Mouse (Mus musculus): ENCODE data around the gene Furin. TPM values are rescaled to one million over a fixed set of nuclear protein-coding genes. Genes with fewer than 3 reads are reported as not detected.
A peak's percentile ranks its signal among the peaks of the same experiment; 100 is the strongest.

Furin gene
- total RNA-seq, 4 experiments from 2014 or later: 36.1 to 43.8 (median 39.7) TPM

DNA sequence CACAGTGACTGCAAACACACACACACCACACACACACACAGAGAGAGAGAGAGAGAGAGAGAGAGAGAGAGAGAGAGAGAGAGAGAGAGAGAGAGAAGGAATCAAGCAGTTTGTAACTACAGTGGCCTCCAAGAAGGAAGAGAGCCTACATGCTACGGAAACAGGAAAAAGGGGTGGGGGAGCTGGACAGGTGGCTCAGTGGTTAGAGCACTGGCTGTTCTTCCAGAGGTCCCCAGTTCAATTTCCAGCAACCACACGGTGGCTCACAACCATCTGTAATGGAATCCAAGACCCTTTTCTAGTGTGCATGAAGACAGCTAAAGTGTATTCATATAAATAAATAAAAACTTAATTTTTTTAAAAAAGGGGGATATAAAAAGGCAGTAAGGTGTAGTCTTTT lies 32.6 kb downstream of the Furin start:
- DNase-seq (ENCODE audit: low spot score in 2 of 2): no peak

DNA sequence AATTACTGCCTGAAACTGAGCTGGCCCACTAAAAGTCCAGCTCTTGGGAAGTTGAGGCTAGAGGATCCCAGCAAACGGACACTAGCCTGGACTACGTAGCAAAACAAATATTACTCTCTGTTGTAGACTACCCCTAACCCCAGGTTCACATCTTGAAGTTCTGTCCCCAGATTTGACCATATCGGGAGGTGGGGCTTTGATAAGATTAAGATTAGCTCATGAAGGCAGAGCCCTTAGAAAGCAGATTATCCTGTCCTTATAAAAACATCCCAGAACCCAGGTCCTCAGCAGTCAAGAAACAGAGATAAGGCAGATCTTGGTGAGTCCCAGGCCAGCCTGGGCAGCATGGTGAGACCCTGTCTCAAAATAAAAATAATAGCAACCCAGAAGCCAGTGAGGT lies 33.1 kb downstream of the Furin start:
- no peak for DNase-seq (ENCODE audit: low spot score in 2 of 2)

DNA sequence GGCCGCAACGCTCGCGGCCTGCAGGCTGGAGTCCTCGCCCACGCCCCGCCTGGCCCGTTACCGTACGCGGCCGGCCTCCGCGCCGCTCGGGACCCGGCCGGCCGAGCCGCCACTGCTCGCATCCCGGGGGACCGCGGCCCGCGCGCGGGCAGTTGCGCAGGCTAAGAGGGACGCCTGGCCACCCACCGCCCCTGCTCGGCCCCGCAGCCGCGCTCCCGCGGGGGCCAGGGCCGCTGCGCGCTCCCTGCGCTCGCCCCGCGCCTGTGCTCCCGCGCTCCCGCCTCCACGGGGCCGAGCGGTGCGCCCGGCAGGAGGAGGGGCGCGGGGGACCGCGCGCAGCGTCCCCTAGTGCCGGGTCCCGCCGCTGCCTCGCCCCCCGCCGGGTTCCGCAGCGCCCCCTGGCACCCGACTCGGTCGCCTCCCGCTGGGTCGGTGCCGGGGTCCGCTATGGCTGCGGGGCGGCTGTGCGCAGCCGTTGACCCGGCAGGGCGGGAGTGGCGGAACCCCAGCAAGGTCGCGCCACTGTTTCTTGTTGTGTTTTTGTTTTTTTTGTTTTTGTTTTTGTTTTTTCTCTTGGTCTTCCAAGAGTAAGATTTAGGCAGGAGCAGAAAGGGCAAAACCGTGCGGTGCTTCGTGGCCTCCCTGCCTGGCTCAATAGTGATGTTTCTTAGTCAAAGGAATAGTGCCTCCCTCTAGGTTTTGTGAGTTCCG lies 34.0 kb downstream of the Furin start, which contains the start of gene Man2a2:
Gene Man2a2, minus strand, starts transcription at position 335 of the 711 bp plus-strand sequence.
- peak in 1 of 2 experiments; percentile 70 for DNase-seq (ENCODE audit: low spot score in 2 of 2)

DNA sequence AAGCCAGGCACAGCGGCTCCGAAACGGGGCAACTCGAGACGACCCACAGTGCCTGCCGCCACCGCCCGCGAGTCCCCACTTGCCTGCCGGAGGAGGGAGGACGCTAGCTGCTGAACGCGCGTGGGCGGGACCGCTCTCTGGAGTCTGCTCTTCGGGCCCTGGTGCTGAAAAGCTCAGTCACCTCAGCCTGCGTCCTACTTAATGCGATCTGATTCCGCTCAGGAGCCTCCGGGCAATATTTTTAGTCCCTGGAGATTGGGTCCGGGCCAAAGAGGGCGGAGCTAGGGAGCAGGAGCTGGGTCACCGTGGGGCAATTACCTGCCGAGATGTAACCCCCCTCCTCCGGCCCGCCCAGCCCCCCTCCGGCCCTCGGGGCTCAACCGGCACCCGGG lies 34.6 kb downstream of the Furin start:
- DNase-seq (ENCODE audit: low spot score in 2 of 2): peak; percentile 79 to 81

DNA sequence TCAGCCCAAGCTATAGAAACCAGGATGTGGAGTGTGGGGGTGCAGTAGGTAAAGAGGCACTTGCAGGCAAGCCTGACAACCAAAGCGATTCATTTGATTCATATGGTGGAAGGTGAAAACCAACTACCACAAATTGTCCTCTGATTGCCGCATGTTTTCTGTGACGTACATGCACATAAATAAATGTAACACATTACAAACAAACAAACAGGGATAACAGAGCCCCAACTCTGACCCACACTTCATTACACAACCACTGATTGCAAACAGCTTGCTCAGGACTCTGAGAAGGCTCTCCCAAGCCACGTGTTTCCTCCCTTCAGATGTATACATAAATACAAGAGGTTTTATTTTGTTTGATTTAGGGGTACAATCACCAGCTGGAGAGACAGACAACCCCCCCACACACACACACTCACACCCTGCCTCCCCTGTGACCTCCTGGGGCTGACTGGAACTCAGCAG lies 35.2 kb downstream of the Furin start:
- DNase-seq (ENCODE audit: low spot score in 2 of 2): no peak

DNA sequence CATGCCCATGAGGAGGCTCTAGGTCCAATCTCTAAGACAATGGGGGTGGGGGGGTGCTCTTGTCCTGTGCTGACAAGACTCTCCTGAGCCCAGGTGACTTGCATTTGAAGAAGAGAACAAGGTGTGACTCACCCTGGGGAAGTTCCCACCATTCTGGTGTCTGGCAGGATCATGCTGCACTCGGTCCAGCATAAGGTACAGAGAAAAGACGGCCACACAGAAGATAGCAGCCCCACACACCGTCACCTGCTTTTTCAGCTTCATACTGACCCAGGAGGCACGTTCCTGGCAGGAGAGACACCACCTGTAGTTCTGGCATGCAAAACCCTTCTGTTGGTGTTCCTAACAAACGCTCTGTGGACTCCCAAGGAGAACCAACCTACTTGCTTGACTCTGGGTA lies 35.8 kb downstream of the Furin start:
- no peak for DNase-seq (ENCODE audit: low spot score in 2 of 2)

DNA sequence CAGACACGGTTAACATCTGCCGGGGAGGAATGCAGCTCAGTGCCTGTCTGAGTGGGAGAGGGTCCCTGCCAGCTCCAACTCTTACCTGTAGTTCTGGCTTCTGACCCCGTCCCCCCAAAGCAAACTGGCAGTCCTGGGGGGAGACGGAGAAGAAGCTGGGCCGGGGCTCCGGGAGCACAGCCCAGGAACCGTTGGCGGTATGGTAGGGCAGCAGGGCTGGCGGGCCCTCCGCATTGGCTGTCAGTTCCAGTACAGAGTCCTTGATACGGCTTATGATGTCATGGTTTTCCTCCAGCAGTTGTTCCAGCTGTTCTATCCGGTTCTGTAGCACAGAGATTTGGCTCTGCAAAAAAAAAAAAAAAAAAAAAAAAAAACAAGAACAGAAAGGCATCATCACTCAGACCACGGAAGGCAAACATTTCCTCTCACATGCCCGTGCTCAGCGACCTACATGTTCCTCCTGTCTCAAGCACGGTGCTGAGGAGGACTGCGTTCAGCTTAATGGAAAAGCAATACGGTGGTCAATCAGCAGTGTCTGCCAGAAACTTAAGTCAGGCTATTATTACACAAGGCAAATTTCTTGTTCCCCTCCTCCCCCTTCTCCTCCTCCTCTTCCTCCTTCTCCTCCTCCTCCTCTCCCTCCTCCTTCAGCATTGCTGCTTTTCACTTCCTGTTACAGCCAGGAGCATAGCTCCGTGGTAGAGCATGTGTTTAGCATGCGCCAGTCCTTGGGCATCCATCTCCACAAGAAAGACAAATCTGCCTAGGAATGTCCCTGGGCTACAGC lies 36.4 kb downstream of the Furin start:
- no peak for DNase-seq (ENCODE audit: low spot score in 2 of 2)

DNA sequence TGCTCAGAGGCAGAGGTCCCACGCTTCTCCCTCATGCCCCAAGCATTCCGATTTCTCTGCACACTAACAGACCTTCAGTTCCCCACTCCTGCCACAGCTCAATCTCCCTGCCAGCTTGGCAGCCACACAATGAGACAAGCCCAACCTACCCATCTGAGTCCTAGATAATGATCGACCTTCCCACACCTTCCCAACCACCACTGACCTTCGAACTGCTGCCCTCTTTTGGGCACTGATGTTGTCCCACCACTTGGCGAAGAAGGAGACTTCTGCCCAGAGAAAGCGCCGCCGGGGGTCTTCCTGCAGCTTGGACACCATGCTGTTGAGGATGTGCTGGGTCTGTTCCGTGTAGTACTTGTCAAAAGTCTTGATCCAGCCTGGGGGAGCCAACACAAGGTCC lies 37.2 kb downstream of the Furin start:
- no peak for DNase-seq (ENCODE audit: low spot score in 2 of 2)

DNA sequence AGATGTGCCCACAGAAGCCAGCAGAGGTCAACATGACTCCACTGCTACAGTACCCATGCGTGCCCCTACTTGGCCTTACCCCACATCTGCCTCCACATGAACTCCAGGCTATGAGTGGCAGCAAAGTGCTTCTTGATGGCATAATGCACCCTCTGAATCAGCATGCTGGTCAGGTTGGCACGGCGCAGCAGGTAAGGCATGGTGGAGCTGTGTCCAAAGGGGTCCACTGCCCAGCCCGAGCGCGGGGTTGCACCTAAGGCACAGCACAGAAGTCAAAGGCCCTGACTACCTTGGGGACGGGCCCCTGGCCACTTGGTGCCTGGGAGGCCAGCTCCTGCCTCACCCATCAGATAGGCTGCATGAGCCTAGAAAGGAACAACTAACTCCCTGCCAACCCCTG lies 38.0 kb downstream of the Furin start:
- no peak for DNase-seq (ENCODE audit: low spot score in 2 of 2)

DNA sequence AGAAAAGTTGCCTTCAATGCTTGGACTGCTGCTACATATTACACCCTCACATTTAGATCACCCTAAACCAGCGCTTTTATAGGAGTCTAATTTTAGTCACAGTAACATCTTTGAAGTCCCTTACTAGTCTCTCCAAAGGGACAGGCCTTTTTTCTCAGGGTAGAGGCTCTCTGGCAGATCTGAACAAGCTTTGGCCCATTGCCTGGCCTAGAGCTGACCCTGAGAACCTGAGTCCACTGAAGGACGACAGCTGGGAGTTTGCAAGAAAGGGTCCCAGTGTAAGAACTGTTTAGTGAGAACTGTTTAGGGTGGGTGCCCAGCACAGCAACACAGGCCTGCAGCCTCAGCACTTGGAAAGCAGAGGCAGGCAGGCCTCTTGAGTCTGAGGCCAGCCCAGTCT lies 39.5 kb downstream of the Furin start:
- no peak for DNase-seq (ENCODE audit: low spot score in 2 of 2)

DNA sequence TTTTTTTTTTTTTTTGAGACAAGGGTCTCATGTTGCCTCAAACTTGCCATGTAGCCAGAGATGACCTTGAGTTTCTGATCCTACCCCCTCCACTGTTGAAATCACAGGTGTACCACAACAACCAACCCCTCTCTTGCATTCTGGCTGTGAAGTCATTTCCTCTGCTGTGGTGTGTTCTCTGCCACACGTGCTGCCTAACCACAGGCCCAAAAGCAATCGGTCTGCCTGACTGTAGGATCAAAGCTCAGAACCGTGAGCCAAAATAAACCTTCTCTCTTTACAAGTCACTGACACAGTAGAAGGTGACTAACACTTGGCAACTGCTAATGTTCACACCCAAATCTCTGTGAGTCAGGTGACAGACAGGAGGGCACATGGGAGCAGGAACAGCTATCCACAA lies 44.8 kb downstream of the Furin start:
- DNase-seq (ENCODE audit: low spot score in 2 of 2): no peak

DNA sequence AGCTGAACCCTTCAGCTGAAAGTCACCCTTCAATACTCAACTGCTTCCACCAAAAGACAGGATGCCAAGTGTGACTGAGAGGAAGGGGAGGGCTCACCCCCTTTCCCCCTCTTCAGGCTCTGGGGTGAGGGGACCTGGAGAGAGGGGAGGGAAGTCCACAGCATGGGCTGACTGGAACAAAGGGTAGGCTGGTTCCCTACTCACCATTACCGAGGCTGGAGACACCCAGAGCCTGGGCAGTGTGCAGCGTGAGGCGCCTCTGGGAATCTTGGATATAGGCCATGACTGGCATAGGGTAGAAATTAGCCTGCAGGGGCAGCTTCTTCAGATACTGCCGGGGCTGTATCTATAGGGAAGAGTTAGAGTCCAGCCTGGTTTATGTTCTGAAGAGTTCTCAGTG lies 47.2 kb downstream of the Furin start:
- DNase-seq (ENCODE audit: low spot score in 2 of 2): no peak

DNA sequence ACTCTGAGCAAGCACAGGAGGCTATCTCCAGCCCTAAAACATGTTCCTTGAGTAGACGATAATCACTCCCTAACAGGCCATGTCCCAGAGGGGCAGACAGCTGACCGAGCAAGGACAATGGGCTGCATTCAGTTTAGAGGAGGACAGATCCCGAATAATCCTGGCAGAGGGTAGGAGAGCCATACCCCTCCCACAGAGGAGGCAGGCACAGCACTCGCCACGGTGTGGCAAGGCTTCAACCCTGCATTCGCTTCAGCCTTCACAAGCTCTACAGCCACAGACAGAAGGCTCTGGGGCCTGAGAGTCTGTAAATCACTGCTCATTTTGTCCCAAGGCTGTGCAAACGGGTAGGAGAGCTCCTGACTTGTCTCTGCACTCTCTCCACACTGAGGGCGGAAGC lies 48.1 kb downstream of the Furin start:
- DNase-seq (ENCODE audit: low spot score in 2 of 2): peak; percentile 46 to 67

DNA sequence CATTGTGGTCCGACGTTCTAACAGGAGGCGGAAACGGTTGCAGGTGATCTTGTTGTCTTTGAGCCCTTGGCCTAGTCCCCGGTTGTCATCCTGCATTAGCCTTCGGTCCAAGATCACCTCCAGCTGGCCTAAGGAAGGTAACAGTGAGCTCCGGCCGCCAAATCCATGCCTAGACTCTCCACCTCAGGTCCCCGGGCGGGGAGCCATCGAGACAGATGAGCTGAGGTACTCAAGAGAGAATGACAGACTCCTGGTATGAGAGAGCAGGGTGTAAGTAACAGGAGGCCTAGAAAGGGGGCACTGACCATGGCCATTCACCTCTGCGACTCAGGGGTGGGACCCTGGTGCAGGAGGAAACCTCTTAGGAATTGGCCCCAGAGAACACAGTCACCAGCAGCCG lies 48.9 kb downstream of the Furin start:
- no peak for DNase-seq (ENCODE audit: low spot score in 2 of 2)

DNA sequence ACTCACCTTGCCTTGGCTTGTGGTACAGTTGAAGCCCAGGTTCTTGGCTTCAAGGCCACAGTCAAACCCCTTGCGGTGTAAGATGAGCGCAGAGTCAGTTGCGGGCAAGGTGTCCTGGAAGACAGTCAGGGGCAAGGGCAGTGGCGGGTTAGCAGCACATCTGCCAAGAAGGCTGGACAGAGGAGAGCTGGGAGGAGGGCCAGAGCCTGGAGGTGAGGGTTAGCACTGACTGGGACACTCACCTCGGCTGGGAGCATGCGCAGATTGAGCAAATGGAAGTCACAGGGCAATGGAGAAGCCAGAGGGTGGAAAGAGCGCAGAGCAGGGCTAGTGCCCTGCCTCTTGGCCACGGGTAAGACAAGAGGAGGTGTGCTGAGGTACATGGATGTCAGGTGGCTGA lies 52.3 kb downstream of the Furin start:
- no peak for DNase-seq (ENCODE audit: low spot score in 2 of 2)

DNA sequence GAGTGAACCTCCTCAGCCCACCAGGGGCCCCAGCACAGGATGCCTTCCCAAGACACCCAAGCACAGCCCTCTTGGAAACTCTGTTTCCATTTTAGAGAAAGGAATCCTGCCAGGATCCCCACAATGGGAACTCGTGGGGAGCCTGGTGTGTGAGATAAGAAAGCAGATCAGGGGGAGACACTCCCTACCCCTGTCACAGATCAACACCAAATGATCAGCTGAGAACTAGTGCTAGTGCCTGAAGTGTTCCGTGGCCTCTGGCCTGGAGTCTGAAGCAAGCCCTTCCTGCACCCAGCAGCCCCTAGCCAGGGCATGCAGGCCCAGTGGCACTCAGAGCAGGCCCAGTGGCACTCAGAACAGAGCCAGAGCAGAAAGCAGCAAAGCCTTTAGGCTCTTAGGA lies 54.4 kb downstream of the Furin start:
- no peak for DNase-seq (ENCODE audit: low spot score in 2 of 2)

DNA sequence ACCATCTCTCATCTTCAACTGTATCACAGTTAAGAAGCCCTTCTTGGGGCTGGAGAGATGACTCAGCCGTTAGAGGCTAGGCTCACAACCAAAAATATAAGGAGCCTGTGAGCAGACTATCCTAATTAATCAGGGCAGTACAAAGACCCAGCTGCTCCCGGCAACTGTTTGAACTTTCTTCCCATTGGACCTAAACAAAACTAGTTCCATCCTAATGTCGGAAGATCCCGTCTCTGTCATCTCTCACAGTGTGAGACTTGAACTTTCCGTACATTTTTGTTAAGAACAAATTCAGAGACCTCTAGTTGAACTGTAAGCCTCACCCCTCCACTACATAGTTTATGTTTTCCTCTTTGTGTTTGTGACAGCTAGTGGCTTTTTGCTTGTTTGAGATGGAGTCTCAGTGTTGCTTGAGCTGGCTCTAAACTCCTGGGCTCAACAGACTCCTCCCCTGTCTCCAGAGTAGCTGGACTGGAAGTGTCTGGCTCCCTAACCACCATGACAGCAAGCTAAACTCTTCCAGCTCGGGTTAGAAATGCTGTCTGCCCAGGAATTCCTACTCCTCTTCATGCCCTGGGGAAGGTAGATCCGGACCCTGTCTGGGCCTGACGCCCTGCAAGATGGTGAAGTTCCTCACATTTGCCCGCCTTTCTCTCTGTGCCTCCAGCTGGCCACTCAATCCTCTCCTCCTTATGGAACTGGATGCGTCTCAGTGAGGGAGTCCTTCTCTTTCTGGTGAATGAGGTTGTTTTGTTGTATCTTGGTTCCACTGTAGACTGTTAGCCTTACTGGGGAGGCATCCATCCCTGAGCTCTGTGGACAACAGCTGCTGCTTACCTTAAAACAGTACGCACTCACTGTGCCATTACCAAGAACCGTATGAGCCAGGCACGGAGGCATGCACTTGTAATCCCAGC lies 57.3 kb downstream of the Furin start:
- DNase-seq (ENCODE audit: low spot score in 2 of 2): no peak

DNA sequence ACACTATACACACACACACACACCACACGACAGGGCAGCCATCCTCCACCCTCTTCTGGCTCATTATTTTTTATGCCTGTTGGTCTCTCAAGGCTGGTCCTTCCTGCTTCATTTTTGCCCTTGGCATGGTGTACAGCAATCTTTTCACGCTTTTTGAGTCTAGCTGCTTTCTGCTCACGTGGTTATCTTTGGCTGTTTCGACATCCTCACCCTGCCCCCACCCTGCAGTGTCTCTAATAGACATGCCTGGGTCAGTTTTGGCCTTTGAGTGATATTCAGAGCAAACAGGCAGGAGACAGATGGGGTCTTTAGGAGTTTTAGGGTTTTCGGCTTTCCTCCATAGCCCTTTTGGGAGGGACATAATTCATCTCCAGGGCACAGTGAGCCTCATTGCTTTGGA lies 58.4 kb downstream of the Furin start:
- DNase-seq (ENCODE audit: low spot score in 2 of 2): no peak

DNA sequence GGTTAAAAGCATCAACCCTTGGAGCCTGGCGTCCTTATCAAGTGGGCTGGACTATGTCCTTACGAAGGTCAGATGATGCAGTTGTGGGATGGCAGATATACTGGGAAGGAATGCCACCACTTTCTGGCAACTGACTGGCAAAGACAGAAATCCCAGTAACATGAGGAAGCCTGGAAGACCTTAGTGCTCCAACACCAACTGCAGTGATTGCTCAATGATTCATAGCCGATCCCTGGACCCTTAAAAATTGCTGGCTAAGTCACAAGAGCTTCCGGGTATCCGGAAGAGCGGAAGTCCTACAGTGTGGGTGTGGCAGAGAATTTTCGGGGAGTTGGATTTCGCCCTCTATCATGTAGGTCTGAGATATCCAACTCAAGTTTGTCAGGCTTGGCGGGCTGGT lies 59.1 kb downstream of the Furin start:
- no peak for DNase-seq (ENCODE audit: low spot score in 2 of 2)

DNA sequence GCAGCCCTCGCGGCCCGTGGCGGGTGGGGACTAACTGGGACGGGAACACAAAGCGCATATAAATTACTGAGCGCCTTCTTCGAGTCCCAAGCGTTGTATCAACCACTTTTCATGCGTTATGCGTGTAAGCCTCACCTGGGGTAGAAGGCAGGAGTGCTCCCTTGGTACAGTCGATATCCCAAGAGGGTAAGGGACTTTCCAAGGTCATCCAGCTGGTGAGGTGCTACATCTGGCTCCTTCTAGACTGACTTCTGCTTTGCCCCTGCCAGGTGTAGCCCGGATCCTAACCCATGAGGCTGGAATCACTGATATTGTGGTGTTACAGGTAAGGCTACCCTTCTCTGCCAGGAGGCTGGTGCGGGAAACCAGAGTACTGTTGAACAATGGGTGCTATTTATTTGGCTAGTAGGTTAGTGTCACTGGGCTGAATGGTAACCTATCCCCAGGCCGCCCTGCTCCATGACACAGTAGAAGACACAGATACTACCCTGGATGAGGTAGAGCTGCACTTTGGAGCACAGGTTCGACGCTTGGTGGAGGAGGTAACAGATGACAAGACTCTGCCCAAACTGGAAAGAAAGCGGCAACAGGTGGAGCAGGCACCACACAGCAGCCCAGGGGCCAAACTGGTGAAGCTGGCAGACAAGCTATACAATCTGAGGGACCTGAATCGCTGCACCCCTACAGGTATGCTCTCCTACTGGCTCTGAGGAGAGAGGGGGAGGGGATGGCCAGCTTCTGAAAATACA lies 61.8 kb downstream of the Furin start:
- DNase-seq (ENCODE audit: low spot score in 2 of 2): no peak

DNA sequence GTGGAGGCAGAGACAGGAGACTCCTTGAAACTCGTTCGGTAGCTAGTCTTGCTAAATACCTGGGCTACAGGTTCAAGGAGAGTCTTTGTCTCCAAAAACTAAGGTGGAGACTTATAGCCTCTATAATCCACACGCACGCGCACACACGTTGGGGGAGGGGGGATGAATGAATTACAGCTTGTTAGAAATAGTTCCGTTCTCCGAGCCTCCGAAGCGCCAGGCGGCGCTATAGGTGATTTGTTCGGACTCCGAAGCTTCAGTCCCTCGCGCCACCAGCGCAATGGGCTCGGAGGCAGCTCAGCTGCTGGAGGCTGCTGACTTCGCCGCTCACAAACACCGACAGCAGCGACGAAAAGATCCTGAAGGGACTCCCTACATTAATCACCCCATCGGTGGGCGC lies 62.4 kb downstream of the Furin start, which contains the start of gene Hddc3:
Gene Hddc3, plus strand, starts transcription at position 247 of the 400 bp plus-strand sequence.
- DNase-seq (ENCODE audit: low spot score in 2 of 2): peak; percentile 93 to 97
